Mouse (Mus musculus) cerebellum, adult 2 months (tissue): ENCODE measurements around the gene Nell2. TPM values are rescaled to one million over a fixed set of nuclear protein-coding genes. Genes with fewer than 3 reads are reported as not detected.
A peak's percentile ranks its signal among the peaks of the same experiment; 100 is the strongest.

Source experiments
- DNase-seq, 2 experiments: peaks; one replicate each; pipeline ENCODE4 v3.0.0; 2021
- H3K27ac ChIP-seq: fragments of 200-500 bp; 2 replicates; pipeline ENCODE4 v1.5.1; 2012; ENCODE audit warnings: low read length, control low read depth, inconsistent platforms; ENCODE audit not compliant: insufficient read depth
- H3K27me3 ChIP-seq: fragments of 200-500 bp; 2 replicates; pipeline ENCODE4 v1.6.1; 2012; ENCODE audit warnings: inconsistent platforms, mild to moderate bottlenecking, low read length, moderate library complexity; ENCODE audit not compliant: control insufficient read depth, insufficient read depth
- H3K4me1 ChIP-seq: fragments of 200-500 bp; 2 replicates; pipeline ENCODE4 v1.6.1; 2011; ENCODE audit warnings: low read length; ENCODE audit not compliant: control insufficient read depth, insufficient read depth
- H3K4me3 ChIP-seq: fragments of 200-500 bp; replicated peaks from 2 replicates; pipeline ENCODE3; 2011; ENCODE audit warnings: mild to moderate bottlenecking, low read depth, low read length, control low read depth; ENCODE audit not compliant: insufficient read depth
- CTCF ChIP-seq: fragments of 200-500 bp; IDR thresholded peaks from 2 replicates; pipeline ENCODE4 v1.5.1; 2011; ENCODE audit warnings: low read depth, mild to moderate bottlenecking, control low read depth, low read length, moderate library complexity, borderline replicate concordance; ENCODE audit not compliant: insufficient read depth
- POLR2A ChIP-seq: fragments of 200-500 bp; IDR thresholded peaks from 2 replicates; pipeline ENCODE4 v1.6.1; 2011; ENCODE audit warnings: low read length, control low read depth, borderline replicate concordance; ENCODE audit not compliant: insufficient read depth
- WGBS: fragments of 180-500 bp; shearing (Covaris S2); methylation state at CpG from one replicate; pipeline ENCODE4 v1.1.7; 2018; 5-methylcytosine and 5-hydroxymethylcytosine counted together
- polyA plus RNA-seq: library from polyadenylated mRNA; depleted of rRNA; stranded (reverse); fragments of >200 nt; gene quantifications from 2 replicates; pipeline ENCODE4 v1.2.3, GENCODE M21; 2012

Gene Nell2
- polyA plus RNA-seq, 1 experiment, result 141 TPM

GRCm38 (mm10) chr15:95100133-95100532, 428.2 kb downstream of the Nell2 start:
- no peak for DNase-seq
- H3K4me3 ChIP-seq, result no peak overlapping the region
- over 99% methylated on average over 7 of the region's 7 CpGs for WGBS

GRCm38 (mm10) chr15:95085962-95086361, 442.4 kb downstream of the Nell2 start:
- Histone ChIP-seq H3K27me3 (no peaks in the 10 kb centered on the region), H3K4me3 (no peak overlapping the region), H3K27ac (no peak overlapping the region), H3K4me1 (peaks cover 2% of the 10 kb centered on the region)
- TF ChIP-seq POLR2A (no peak), CTCF (no peak)
- peak; percentile 60 to 64 for DNase-seq
- 23% methylated on average over 7 of the region's 7 CpGs for WGBS

More at GRCm38 (mm10) chr15:95100133-95100532, 428.2 kb downstream of the Nell2 start:
- H3K27ac ChIP-seq, result no peak overlapping the region
- no peak for TF ChIP-seq POLR2A
- no peak for TF ChIP-seq CTCF
- H3K4me1 ChIP-seq, result no peaks in the 10 kb centered on the region
- no peaks in the 10 kb centered on the region for H3K27me3 ChIP-seq

- Histone ChIP-seq H3K27ac (no peak overlapping the region), H3K4me1 (peaks cover 2% of the 10 kb centered on the region), H3K27me3 (no peaks in the 10 kb centered on the region), H3K4me3 (no peak overlapping the region)
- WGBS, result 55% methylated on average over 11 of the region's 11 CpGs
- DNase-seq, result peak in 1 of 2 experiments; percentile 26
- TF ChIP-seq CTCF (no peak), POLR2A (no peak)
These were observed 446.7 kb downstream of the Nell2 start for GRCm38 (mm10) chr15:95081654-95082053.

- Histone ChIP-seq H3K27ac (no peak overlapping the region), H3K4me3 (no peak overlapping the region)
These were observed 453.0 kb downstream of the Nell2 start for GRCm38 (mm10) chr15:95075356-95075755.

GRCm38 (mm10) chr15:95070881-95071280, 457.5 kb downstream of the Nell2 start:
- no peak for DNase-seq
- no peak overlapping the region for H3K4me3 ChIP-seq
- TF ChIP-seq POLR2A, result no peak
- no peak for TF ChIP-seq CTCF
- no peak overlapping the region for H3K27ac ChIP-seq
- 95% methylated on average over 7 of the region's 7 CpGs for WGBS
- peaks cover 11% of the 10 kb centered on the region; the same call in 1 of the 2 replicates for H3K4me1 ChIP-seq
- no peaks in the 10 kb centered on the region for H3K27me3 ChIP-seq

More at GRCm38 (mm10) chr15:95075356-95075755, 453.0 kb downstream of the Nell2 start:
- Histone ChIP-seq H3K4me1 (0 out of 2 replicates have a peak, but pooled peaks cover 3% of the 10 kb centered on the region), H3K27me3 (no peaks in the 10 kb centered on the region)
- TF ChIP-seq CTCF, result no peak
- no peak for TF ChIP-seq POLR2A
- WGBS, result 45% methylated on average over 12 of the region's 12 CpGs
- peak; percentile 47 to 50 for DNase-seq

GRCm38 (mm10) chr15:95068799-95069198, 459.6 kb downstream of the Nell2 start:
- Histone ChIP-seq H3K27me3 (no peaks in the 10 kb centered on the region), H3K4me1 (peaks cover 8% of the 10 kb centered on the region; the same call in 1 of the 2 replicates), H3K4me3 (no peak overlapping the region), H3K27ac (peak overlapping the region; percentile 39; the same call in 1 of the 2 replicates)
- TF ChIP-seq CTCF, result no peak
- no peak for TF ChIP-seq POLR2A
- DNase-seq, result no peak
- 67% methylated on average over 1 of the region's 1 CpGs for WGBS

GRCm38 (mm10) chr15:95068023-95068422, 460.3 kb downstream of the Nell2 start:
- TF ChIP-seq CTCF, result no peak
- no peak for TF ChIP-seq POLR2A
- DNase-seq, result peak in 1 of 2 experiments; percentile 76
- WGBS, result 86% methylated on average over 1 of the region's 1 CpGs
- Histone ChIP-seq H3K27ac (no peak overlapping the region; the same call in 1 of the 2 replicates), H3K27me3 (no peaks in the 10 kb centered on the region), H3K4me1 (peaks cover 8% of the 10 kb centered on the region; the same call in 1 of the 2 replicates), H3K4me3 (no peak overlapping the region)

GRCm38 (mm10) chr15:95055081-95055650, 473.2 kb downstream of the Nell2 start:
- TF ChIP-seq POLR2A (no peak), CTCF (no peak)
- Histone ChIP-seq H3K4me3 (no peak overlapping the region), H3K27me3 (no peaks in the 10 kb centered on the region; the same call in 1 of the 2 replicates), H3K27ac (no peak overlapping the region), H3K4me1 (no peaks in the 10 kb centered on the region)
- DNase-seq, result no peak
- WGBS, result 77% methylated on average over 8 of the region's 8 CpGs
